Mouse (Mus musculus) thymus, postnatal 0 days (tissue): ENCODE data around the gene Ccser2. TPM values are rescaled to one million over a fixed set of nuclear protein-coding genes. Genes with fewer than 3 reads are reported as not detected.
"Not testable (repeated sequence)": the region's sequence is repeated elsewhere in the genome, so short reads cannot be mapped to it uniquely, and the experiment has no call there.

ENCODE experiments used
- DNase-seq: peaks from one replicate; pipeline ENCODE4 v3.0.0-alpha.2; 2015; ENCODE audit warnings: low spot score
- polyA plus RNA-seq: library from polyadenylated mRNA; unstranded; fragments of >200 nt; fragmentation: Nextera tagmentation; extraction: Ambion mirVana; gene quantifications from 2 replicates; pipeline ENCODE4 v1.2.1, GENCODE M21; 2015

Ccser2 gene
- polyA plus RNA-seq = 29.1 and 31.0 TPM in 2 replicates

GRCm38 (mm10) chr14:36968628-36969147 is at the start of gene Ccser2:
Ccser2 (minus strand) TSS chr14:36968777.
- peak; percentile 95 for DNase-seq

GRCm38 (mm10) chr14:37015894-37016293 is 47.3 kb upstream of the Ccser2 start:
- no peak for DNase-seq

GRCm38 (mm10) chr14:37013644-37014043 is 45.1 kb upstream of the Ccser2 start:
- no peak for DNase-seq

DNA sequence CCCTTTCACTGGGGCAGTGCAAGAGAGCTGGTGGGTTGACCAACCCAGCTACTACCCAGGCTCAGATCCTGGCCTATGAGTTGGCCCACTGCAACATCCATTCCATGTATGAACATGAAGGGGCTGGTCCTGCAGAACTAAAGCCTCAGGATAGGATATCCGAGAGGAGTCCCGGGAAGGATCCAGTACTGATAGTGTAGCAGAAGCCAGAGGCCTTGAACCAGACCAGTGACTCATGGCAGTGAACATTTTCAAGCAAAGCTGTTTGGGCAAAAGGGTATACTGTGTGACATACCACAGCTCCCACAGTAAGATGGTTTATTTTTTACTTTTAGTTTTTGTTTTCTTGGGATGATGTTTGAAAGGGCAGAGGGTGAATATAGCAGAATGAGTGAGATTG is 41.1 kb upstream of the Ccser2 start:
- DNase-seq = no peak

- no peak for DNase-seq
These were observed 37.9 kb upstream of the Ccser2 start for GRCm38 (mm10) chr14:37006489-37006888.

DNA sequence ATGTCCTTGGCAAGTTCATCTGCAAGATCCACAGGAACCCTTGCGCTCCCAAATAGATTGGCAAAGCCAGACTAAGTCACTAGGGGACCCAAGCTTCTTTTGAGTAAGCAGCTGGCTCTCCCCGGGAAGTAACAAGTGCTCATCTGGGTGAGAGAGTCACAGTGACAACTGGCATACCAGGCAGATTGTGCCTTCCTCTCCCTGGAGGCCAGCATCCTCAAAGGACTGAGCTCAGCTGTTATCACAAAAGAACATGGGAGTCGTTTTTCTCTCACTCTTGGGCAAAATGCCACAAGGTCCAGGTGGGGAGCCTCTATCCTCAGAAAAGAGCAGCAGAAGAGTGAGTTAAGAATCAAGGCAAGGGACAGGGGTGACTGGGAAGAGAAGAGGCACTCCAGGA is 37.3 kb upstream of the Ccser2 start:
- DNase-seq = no peak

- no peak for DNase-seq
These were observed 35.0 kb upstream of the Ccser2 start for GRCm38 (mm10) chr14:37003431-37004095.

DNA sequence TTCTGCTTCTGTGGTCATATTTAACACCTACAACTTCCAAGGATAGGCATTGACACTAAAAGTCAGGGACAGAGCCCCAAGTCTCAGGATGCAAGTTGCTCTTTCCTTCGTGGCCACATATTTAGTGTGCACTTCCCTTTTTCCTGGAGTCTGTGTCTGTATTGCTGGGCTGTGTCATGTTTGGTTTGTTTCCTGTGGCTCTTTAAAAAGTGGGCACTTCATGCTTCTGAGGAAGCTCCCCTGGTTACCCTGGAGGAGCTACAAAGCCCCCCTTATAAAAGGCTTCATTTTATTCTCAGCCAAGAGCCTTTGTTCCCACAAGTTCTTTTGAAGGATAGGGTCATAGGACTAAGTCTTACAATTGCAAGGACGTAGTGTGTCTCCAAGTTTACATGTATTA is 34.3 kb upstream of the Ccser2 start:
- no peak for DNase-seq

GRCm38 (mm10) chr14:37000780-37001179 is 32.2 kb upstream of the Ccser2 start:
- DNase-seq = not testable (repeated sequence)

- DNase-seq = no peak
These were observed 21.2 kb upstream of the Ccser2 start for GRCm38 (mm10) chr14:36989784-36990183.

- no peak for DNase-seq
These were observed 17.1 kb upstream of the Ccser2 start for GRCm38 (mm10) chr14:36985693-36986092.

GRCm38 (mm10) chr14:36975019-36975418 is 6.4 kb upstream of the Ccser2 start:
- DNase-seq = no peak

- DNase-seq = no peak
These were observed 2.6 kb upstream of the Ccser2 start for GRCm38 (mm10) chr14:36971211-36971610.

GRCm38 (mm10) chr14:36969861-36970420 is 1.4 kb upstream of the Ccser2 start:
- no peak for DNase-seq

- peak; percentile 56 for DNase-seq
These were observed 425 bp downstream of the Ccser2 start for GRCm38 (mm10) chr14:36968076-36968627.

DNA sequence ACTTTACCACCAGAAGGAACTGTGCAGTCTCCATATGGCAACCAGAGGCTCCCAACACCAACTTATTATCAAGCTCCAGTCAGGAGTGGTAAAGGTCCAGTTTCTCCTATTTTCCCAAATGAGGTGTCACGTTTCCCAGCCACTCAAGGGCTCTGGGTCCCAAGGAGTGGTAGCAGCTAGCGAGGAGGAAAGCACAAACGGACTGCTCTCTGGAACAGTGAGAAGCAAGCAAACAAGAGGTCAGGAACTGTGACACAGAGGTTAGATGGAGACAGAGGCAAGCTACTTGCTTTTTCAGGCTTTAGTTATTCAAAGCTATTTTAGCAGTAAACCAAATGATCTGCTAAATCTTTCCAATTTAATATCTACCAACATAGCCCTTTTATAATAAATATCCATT is 3.2 kb downstream of the Ccser2 start:
- no peak for DNase-seq

DNA sequence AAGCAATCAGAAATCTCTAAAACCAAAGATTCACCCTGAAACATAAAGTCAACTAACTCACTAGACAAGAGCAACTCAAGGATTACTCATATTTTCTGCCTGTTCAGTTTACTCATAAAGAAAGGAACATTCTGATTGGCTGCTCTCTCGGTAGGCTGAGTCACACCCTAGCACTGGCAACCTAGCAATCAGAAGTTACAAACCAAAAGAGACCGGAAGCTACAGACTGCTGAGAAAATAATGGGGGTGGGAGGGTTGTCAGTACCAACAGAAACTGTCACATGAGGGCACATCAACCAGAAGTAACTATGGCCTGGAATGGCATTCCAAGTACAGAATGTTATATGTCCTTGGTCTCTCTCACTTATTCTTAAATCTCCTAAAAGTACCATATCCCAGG is 6.1 kb downstream of the Ccser2 start:
- DNase-seq = no peak

- DNase-seq = no peak
These were observed 10.9 kb downstream of the Ccser2 start for GRCm38 (mm10) chr14:36957719-36958118.

DNA sequence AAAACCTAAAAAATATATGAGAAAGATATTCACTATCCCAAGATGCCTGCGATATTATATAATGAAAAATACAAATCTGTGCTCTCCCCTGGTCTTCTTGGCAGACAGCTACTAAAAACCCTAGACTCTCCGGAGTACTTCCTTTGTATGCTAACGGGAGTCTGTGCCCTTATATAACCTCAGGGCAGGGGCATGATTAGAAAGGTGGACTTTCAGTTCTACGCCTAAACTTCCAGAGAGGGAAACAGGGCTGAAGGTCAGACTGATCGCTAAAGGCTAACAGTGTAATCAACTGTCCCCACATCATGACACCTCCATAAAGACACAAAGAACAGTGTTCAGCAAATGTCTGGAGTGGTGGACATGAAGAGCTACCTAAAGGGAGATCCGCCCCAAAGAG is 11.3 kb downstream of the Ccser2 start:
- DNase-seq = no peak

DNA sequence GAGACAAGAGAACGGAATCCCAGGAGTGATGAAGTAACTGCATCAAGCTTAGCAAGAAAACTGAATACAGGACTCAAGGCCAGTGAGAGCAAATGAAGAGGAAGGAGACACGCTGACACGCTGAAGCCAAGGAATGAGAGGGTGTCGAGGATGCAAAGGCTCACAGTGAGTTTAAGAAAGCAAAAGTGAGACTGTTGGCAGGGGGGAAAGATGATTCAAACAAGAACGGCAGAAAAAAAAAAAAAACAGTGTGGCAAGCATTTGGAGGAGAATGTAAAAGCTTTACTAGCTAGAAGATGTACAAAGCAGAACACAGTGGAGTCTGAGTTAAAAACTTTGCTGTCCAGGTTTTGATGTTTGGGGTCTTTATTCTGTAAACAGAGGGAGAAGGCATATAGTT is 11.9 kb downstream of the Ccser2 start:
- DNase-seq = no peak

DNA sequence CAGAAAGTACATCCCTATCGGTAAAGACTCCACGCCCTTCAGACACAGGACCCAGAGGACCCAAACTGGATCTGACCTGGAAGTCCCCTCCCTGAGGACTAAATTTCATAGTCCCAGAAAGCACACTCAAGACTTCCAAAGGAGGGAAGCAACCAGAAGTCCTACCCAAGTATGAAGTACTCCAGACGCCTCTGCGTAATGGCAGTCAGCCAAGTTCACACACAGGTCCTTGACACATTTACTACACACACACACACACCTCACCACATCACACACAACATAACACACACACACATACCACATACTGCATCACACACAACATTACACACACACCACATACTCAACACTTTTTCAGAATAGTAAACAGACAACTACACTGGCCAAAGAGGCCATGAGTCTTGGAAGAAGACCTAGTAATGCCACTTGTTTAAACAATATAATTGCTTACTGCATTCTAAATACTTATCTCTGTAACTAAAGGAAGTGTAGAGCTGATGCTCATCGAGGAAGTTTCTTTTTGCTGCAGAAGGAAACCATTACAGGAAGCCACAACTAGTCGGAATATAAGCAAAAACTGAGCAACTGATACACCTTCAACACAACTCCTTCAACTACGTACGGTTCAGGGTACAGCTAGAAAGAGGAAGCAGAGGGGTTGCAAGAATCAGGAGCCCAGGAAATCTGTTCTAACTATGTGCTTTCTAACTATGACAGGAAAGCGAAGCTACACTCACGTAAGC is 15.7 kb downstream of the Ccser2 start:
- DNase-seq = peak; percentile 18

DNA sequence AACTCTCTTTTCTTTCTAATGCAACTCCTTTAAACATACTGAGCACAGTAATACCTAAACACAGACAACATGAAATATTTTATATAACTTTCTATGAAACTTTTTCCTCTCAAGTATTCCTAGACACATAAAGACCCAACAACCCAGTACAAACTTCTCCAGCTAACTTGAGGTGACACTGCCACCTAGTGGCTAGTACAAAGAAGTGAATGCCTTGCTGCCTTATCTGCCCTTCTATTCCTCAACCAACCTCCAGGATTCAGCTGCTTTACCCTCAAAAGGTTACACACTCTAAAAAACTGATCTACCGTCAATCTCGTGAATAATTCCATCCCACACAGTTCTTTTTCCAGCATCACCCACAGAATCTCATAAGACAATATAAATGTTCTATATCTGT is 16.4 kb downstream of the Ccser2 start:
- peak; percentile 62 for DNase-seq
